Mouse (Mus musculus): ENCODE measurements around the gene Mms19. TPM values are rescaled to one million over a fixed set of nuclear protein-coding genes. Genes with fewer than 3 reads are reported as not detected.

Gene Mms19
- polyA plus RNA-seq, 1 experiment from 2014 or later: 41.1 TPM

- Histone ChIP-seq H3K4me2 (replicated peaks; ENCODE audit: low read depth, low read length) (no peak overlapping the region), H3K9me3 (ENCODE audit: low read length) (no peaks in the 10 kb centered on the region), H3K36me3 (ENCODE audit: insufficient read depth, low read length) (peaks cover 75% of the 10 kb centered on the region), H3K27me3 (ENCODE audit: insufficient read depth, low read length) (no peaks in the 10 kb centered on the region), H3K4me3 (ENCODE audit: low read length) (no peak overlapping the region), H3K4me1 (ENCODE audit: insufficient read depth, low read length) (no peaks in the 10 kb centered on the region), H3K9ac (replicated peaks; ENCODE audit: low read length) (no peak overlapping the region), H3K27ac (ENCODE audit: low read length) (no peak overlapping the region)
- no peak for ATAC-seq (ENCODE audit: low FRiP score, low TSS enrichment)
- 81% methylated on average over 4 of the region's 4 CpGs for WGBS
Observed at GRCm38 (mm10) chr19:41952287-41952686, 28.7 kb downstream of the Mms19 start.

- H3K27me3 ChIP-seq (ENCODE audit: insufficient read depth, low read length): no peaks in the 10 kb centered on the region
- no peak overlapping the region for H3K4me3 ChIP-seq (ENCODE audit: low read length)
- no peak overlapping the region for H3K27ac ChIP-seq (ENCODE audit: low read length)
- H3K4me1 ChIP-seq (ENCODE audit: insufficient read depth, low read length): no peaks in the 10 kb centered on the region
- 85% methylated on average over 7 of the region's 7 CpGs for WGBS
- peaks cover 78% of the 10 kb centered on the region for H3K36me3 ChIP-seq (ENCODE audit: insufficient read depth, low read length)
- no peak overlapping the region for H3K9ac ChIP-seq (replicated peaks; ENCODE audit: low read length)
- no peak overlapping the region for H3K4me2 ChIP-seq (replicated peaks; ENCODE audit: low read depth, low read length)
- no peaks in the 10 kb centered on the region for H3K9me3 ChIP-seq (ENCODE audit: low read length)
- no peak for ATAC-seq (ENCODE audit: low FRiP score, low TSS enrichment)
Observed at GRCm38 (mm10) chr19:41943841-41944240, 37.1 kb downstream of the Mms19 start.

- Histone ChIP-seq H3K27me3 (ENCODE audit: insufficient read depth, low read length) (no peaks in the 10 kb centered on the region), H3K9me3 (ENCODE audit: low read length) (no peaks in the 10 kb centered on the region), H3K4me1 (ENCODE audit: insufficient read depth, low read length) (peaks cover 9% of the 10 kb centered on the region), H3K4me2 (replicated peaks; ENCODE audit: low read depth, low read length) (no peak overlapping the region), H3K36me3 (ENCODE audit: insufficient read depth, low read length) (peaks cover 45% of the 10 kb centered on the region), H3K27ac (ENCODE audit: low read length) (no peak overlapping the region), H3K4me3 (ENCODE audit: low read length) (no peak overlapping the region), H3K9ac (replicated peaks; ENCODE audit: low read length) (no peak overlapping the region)
- WGBS: 87% methylated on average over 5 of the region's 5 CpGs
- no peak for ATAC-seq (ENCODE audit: low FRiP score, low TSS enrichment)
Observed at GRCm38 (mm10) chr19:41938539-41938938, 42.4 kb downstream of the Mms19 start.

- H3K9ac ChIP-seq (replicated peaks; ENCODE audit: low read length): no peak overlapping the region
Observed at GRCm38 (mm10) chr19:41935921-41936320, 45.0 kb downstream of the Mms19 start.

GRCm38 (mm10) chr19:41934124-41934523 lies 46.8 kb downstream of the Mms19 start:
- Histone ChIP-seq H3K27me3 (ENCODE audit: insufficient read depth, low read length) (no peaks in the 10 kb centered on the region), H3K4me2 (replicated peaks; ENCODE audit: low read depth, low read length) (peak overlapping the region; percentile 76), H3K27ac (ENCODE audit: low read length) (no peak overlapping the region), H3K36me3 (ENCODE audit: insufficient read depth, low read length) (peaks cover 28% of the 10 kb centered on the region), H3K4me1 (ENCODE audit: insufficient read depth, low read length) (peaks cover 17% of the 10 kb centered on the region), H3K4me3 (ENCODE audit: low read length) (peak overlapping the region; percentile 99), H3K9me3 (ENCODE audit: low read length) (no peaks in the 10 kb centered on the region), H3K9ac (replicated peaks; ENCODE audit: low read length) (peak overlapping the region; percentile 92)
- no peak for ATAC-seq (ENCODE audit: low FRiP score, low TSS enrichment)
- WGBS: 12% methylated on average over 6 of the region's 6 CpGs

More at GRCm38 (mm10) chr19:41935921-41936320, 45.0 kb downstream of the Mms19 start:
- no peak for ATAC-seq (ENCODE audit: low FRiP score, low TSS enrichment)
- peaks cover 17% of the 10 kb centered on the region for H3K4me1 ChIP-seq (ENCODE audit: insufficient read depth, low read length)
- no peak overlapping the region for H3K4me2 ChIP-seq (replicated peaks; ENCODE audit: low read depth, low read length)
- no peak overlapping the region for H3K4me3 ChIP-seq (ENCODE audit: low read length)
- no peaks in the 10 kb centered on the region for H3K9me3 ChIP-seq (ENCODE audit: low read length)
- H3K27me3 ChIP-seq (ENCODE audit: insufficient read depth, low read length): no peaks in the 10 kb centered on the region
- H3K36me3 ChIP-seq (ENCODE audit: insufficient read depth, low read length): peaks cover 27% of the 10 kb centered on the region
- WGBS: 89% methylated on average over 1 of the region's 1 CpGs
- no peak overlapping the region for H3K27ac ChIP-seq (ENCODE audit: low read length)

GRCm38 (mm10) chr19:41933179-41934086 lies 47.5 kb downstream of the Mms19 start, which contains the start of the genes Exosc1 and Zdhhc16:
Gene Exosc1, minus strand, starts transcription at chr19:41933423.
Gene Zdhhc16, plus strand, starts transcription at chr19:41933480.
- H3K4me3 ChIP-seq (ENCODE audit: low read length): peak within 1 kb of the TSS; percentile 99
- H3K27me3 ChIP-seq (ENCODE audit: insufficient read depth, low read length): no peaks in the 10 kb centered on the region
- under 1% methylated on average over 47 of the region's 47 CpGs for WGBS
- peak within 1 kb of the TSS; percentile 92 for H3K9ac ChIP-seq (replicated peaks; ENCODE audit: low read length)
- no peaks in the 10 kb centered on the region for H3K9me3 ChIP-seq (ENCODE audit: low read length)
- H3K4me1 ChIP-seq (ENCODE audit: insufficient read depth, low read length): peaks cover 17% of the 10 kb centered on the region
- ATAC-seq (ENCODE audit: low FRiP score, low TSS enrichment): peak; percentile 100
- H3K4me2 ChIP-seq (replicated peaks; ENCODE audit: low read depth, low read length): peak within 1 kb of the TSS; percentile 87
- peaks cover 24% of the 10 kb centered on the region for H3K36me3 ChIP-seq (ENCODE audit: insufficient read depth, low read length)
- peak within 1 kb of the TSS; percentile 63 for H3K27ac ChIP-seq (ENCODE audit: low read length)

DNA sequence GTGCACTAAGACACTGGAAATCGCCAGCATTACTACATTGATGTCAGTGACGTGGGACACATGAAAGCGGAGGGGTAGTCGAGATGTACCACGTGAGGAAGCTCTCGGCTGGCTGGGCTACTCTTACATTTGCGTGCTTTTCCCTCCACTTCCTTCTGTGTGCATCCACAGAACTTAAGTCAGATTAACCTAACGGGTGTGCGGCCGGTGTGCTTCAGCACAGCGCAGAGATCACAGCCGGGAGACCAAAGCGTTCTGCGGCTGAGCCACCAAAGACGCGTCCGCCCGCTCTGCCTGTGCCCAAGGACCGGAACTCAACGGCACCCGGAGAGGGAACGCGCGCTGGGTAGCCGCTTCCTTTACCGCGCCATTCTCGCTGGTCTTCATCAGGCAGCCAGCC lies 48.3 kb downstream of the Mms19 start:
- ATAC-seq (ENCODE audit: low FRiP score, low TSS enrichment): peak; percentile 5
- no peaks in the 10 kb centered on the region for H3K9me3 ChIP-seq (ENCODE audit: low read length)
- H3K4me1 ChIP-seq (ENCODE audit: insufficient read depth, low read length): peaks cover 17% of the 10 kb centered on the region
- H3K27me3 ChIP-seq (ENCODE audit: insufficient read depth, low read length): no peaks in the 10 kb centered on the region
- H3K4me3 ChIP-seq (ENCODE audit: low read length): peak overlapping the region; percentile 99
- no peak overlapping the region for H3K27ac ChIP-seq (ENCODE audit: low read length)
- peak overlapping the region; percentile 70 for H3K9ac ChIP-seq (replicated peaks; ENCODE audit: low read length)
- WGBS: under 1% methylated on average over 28 of the region's 28 CpGs
- H3K4me2 ChIP-seq (replicated peaks; ENCODE audit: low read depth, low read length): peak overlapping the region; percentile 87
- peaks cover 24% of the 10 kb centered on the region for H3K36me3 ChIP-seq (ENCODE audit: insufficient read depth, low read length)

DNA sequence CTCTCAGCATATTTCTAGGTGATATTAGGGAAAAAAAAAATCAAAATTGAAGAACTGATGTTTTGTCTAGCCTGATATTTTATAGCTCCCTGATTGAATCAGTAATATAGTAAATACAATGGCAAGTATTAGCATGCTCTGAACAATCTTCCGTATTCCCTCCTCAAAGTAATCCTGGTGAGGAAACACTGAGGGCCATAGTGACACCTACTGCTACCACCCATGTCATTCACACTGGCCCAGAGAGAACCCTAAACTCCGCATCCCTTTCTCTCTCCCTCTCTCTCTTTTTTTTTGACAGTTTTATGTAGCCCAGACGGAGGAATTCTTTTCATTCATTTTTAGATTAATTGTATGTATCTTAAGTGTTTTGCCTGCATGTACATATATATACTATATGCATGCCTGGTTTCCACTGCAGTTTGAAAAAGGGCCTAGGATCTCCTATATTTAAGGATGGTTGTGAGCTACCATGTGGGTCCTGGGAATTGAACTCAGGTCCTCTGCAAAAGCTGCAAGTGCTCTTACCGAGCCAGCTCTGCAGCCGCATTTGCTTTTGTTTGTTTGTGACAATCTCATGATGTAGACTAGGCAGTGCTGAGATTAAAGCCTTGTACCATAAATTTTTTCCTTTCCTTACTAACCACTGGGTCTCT lies 60.4 kb downstream of the Mms19 start:
- Histone ChIP-seq H3K9ac (replicated peaks; ENCODE audit: low read length) (no peak overlapping the region), H3K4me2 (replicated peaks; ENCODE audit: low read depth, low read length) (no peak overlapping the region), H3K27ac (ENCODE audit: low read length) (no peak overlapping the region), H3K36me3 (ENCODE audit: insufficient read depth, low read length) (peaks cover 55% of the 10 kb centered on the region), H3K4me1 (ENCODE audit: insufficient read depth, low read length) (no peaks in the 10 kb centered on the region), H3K4me3 (ENCODE audit: low read length) (no peak overlapping the region), H3K27me3 (ENCODE audit: insufficient read depth, low read length) (no peaks in the 10 kb centered on the region), H3K9me3 (ENCODE audit: low read length) (no peaks in the 10 kb centered on the region)
- no peak for ATAC-seq (ENCODE audit: low FRiP score, low TSS enrichment)
- 64% methylated on average over 5 of the region's 5 CpGs for WGBS

DNA sequence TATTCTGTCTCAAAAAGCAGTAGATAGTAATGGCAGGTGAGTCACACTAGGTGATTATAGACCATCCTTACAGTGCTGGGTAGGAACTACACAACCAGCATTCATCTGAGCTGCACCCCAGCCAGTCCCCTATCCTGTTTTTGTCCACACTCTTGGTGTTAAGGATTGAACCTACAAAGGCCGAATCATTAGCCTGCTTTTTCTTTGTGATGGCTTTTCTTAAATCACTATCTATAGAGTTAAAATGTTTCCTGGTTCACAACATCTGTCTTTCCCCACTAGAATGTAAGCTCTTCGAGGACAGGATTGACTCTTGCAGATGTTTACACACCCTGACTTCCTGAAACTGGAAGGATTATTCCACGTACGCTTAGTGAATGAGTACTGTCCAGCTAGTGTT lies 61.5 kb downstream of the Mms19 start:
- H3K36me3 ChIP-seq (ENCODE audit: insufficient read depth, low read length): peaks cover 58% of the 10 kb centered on the region
- 79% methylated on average over 4 of the region's 4 CpGs for WGBS

DNA sequence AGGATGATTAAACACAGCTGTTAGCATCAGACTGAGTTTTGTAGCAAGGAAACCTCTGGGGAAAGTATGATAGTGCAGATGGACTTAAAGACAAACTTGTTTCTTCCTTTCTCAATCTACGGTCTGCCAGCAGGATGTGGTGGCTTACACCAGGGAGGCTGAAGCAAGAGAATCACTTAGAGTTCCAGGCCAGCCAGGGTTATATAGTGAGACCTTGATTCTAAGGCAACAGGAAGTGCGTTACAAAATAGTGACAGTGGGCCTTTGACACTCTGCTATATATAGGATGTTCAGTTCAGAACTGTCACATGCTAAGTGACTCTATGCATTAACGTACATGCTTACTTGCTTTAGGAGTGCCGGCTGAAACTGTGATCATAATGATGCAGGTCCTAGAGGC lies 64.1 kb downstream of the Mms19 start:
- no peak overlapping the region for H3K9ac ChIP-seq (replicated peaks; ENCODE audit: low read length)
- no peak overlapping the region for H3K4me2 ChIP-seq (replicated peaks; ENCODE audit: low read depth, low read length)
- H3K27ac ChIP-seq (ENCODE audit: low read length): no peak overlapping the region
- no peaks in the 10 kb centered on the region for H3K27me3 ChIP-seq (ENCODE audit: insufficient read depth, low read length)
- peaks cover 46% of the 10 kb centered on the region for H3K36me3 ChIP-seq (ENCODE audit: insufficient read depth, low read length)
- no peaks in the 10 kb centered on the region for H3K9me3 ChIP-seq (ENCODE audit: low read length)
- WGBS: 90% methylated on average over 4 of the region's 4 CpGs
- peaks cover 19% of the 10 kb centered on the region for H3K4me1 ChIP-seq (ENCODE audit: insufficient read depth, low read length)
- no peak for ATAC-seq (ENCODE audit: low FRiP score, low TSS enrichment)
- H3K4me3 ChIP-seq (ENCODE audit: low read length): no peak overlapping the region

More for the DNA sequence above, 61.5 kb downstream of the Mms19 start:
- Histone ChIP-seq H3K4me1 (ENCODE audit: insufficient read depth, low read length) (peaks cover 4% of the 10 kb centered on the region), H3K9me3 (ENCODE audit: low read length) (no peaks in the 10 kb centered on the region), H3K27ac (ENCODE audit: low read length) (no peak overlapping the region), H3K4me3 (ENCODE audit: low read length) (no peak overlapping the region), H3K9ac (replicated peaks; ENCODE audit: low read length) (no peak overlapping the region), H3K27me3 (ENCODE audit: insufficient read depth, low read length) (no peaks in the 10 kb centered on the region), H3K4me2 (replicated peaks; ENCODE audit: low read depth, low read length) (no peak overlapping the region)
- no peak for ATAC-seq (ENCODE audit: low FRiP score, low TSS enrichment)

All from kidney, embryonic 16.5 days (tissue).